Mouse (Mus musculus) heart, embryonic 11.5 days (tissue): ENCODE data around the gene Sfxn3. TPM values are rescaled to one million over a fixed set of nuclear protein-coding genes. Genes with fewer than 3 reads are reported as not detected.

ENCODE experiments used
- ATAC-seq: fragments of 200-750 bp; cut with Nextera tagmentation; replicated peaks from 2 replicates; pipeline ENCODE4 v1.8.0; 2017; ENCODE audit warnings: moderate library complexity; ENCODE audit not compliant: insufficient number of reproducible peaks, low FRiP score, low TSS enrichment
- H3K27ac ChIP-seq: fragments of 300-500 bp; sonication (generic); 2 replicates; pipeline ENCODE4 v1.5.1; 2014; ENCODE audit warnings: mild to moderate bottlenecking, low read depth, low read length
- H3K27me3 ChIP-seq: fragments of 300-500 bp; sonication (generic); 2 replicates; pipeline ENCODE4 v1.6.1; 2014; ENCODE audit warnings: mild to moderate bottlenecking, low read length, mixed read lengths; ENCODE audit not compliant: control insufficient read depth, insufficient read depth
- H3K36me3 ChIP-seq: fragments of 300-500 bp; sonication (generic); 2 replicates; pipeline ENCODE4 v1.6.1; 2014; ENCODE audit warnings: mild to moderate bottlenecking, low read length, moderate library complexity, mixed read lengths; ENCODE audit not compliant: control insufficient read depth, insufficient read depth
- H3K4me1 ChIP-seq: fragments of 300-500 bp; sonication (generic); 2 replicates; pipeline ENCODE4 v1.6.1; 2014; ENCODE audit warnings: low read length; ENCODE audit not compliant: control insufficient read depth, insufficient read depth
- H3K4me2 ChIP-seq: fragments of 300-500 bp; sonication (generic); 2 replicates; pipeline ENCODE4 v1.6.1; 2014; ENCODE audit warnings: mild to moderate bottlenecking, moderate library complexity
- H3K4me3 ChIP-seq: fragments of 300-500 bp; sonication (generic); 2 replicates; pipeline ENCODE4 v1.5.1; 2014; ENCODE audit warnings: low read depth, low read length
- H3K9ac ChIP-seq: fragments of 300-500 bp; sonication (generic); 2 replicates; pipeline ENCODE4 v1.6.1; 2014; ENCODE audit warnings: mild to moderate bottlenecking, low read depth, low read length, moderate library complexity
- H3K9me3 ChIP-seq: fragments of 300-500 bp; sonication (generic); replicated peaks from 2 replicates; pipeline ENCODE4 v1.6.1; 2016; ENCODE audit warnings: low read length; ENCODE audit not compliant: control insufficient read depth
- WGBS: fragments of 180-500 bp; shearing (Covaris S2); extraction: QIAGEN DNeasy Blood & Tissue Kit; methylation state at CpG from one replicate; pipeline ENCODE4 v1.1.7; 2014; ENCODE audit not compliant: insufficient replicate concordance; 5-methylcytosine and 5-hydroxymethylcytosine counted together
- polyA plus RNA-seq: library from polyadenylated mRNA; unstranded; fragments of >200 nt; fragmentation: Nextera tagmentation; extraction: Ambion mirVana; gene quantifications from 2 replicates; pipeline ENCODE4 v1.2.1, GENCODE M21; 2014

Sfxn3 gene
- polyA plus RNA-seq, 1 experiment from 2014 or later, result 16.0 TPM

- H3K9me3 ChIP-seq, result no peaks in the 10 kb centered on the region
- no peak overlapping the region for H3K27ac ChIP-seq
- peak overlapping the region; percentile 94 for H3K4me2 ChIP-seq
- H3K9ac ChIP-seq, result peak overlapping the region; percentile 85
- WGBS, result 87% methylated on average over 20 of the region's 20 CpGs
- no peak for ATAC-seq
- H3K27me3 ChIP-seq, result no peaks in the 10 kb centered on the region
- peaks cover 13% of the 10 kb centered on the region for H3K4me1 ChIP-seq
- H3K36me3 ChIP-seq, result peaks cover 16% of the 10 kb centered on the region
- peak overlapping the region; percentile 98 for H3K4me3 ChIP-seq
Observed at GRCm38 (mm10) chr19:45007425-45008191, 39.7 kb upstream of the Sfxn3 start.

GRCm38 (mm10) chr19:45010646-45011045, 36.7 kb upstream of the Sfxn3 start:
- H3K9ac ChIP-seq, result no peak overlapping the region
- no peak overlapping the region for H3K4me2 ChIP-seq
- ATAC-seq, result no peak

GRCm38 (mm10) chr19:45012219-45012618, 35.1 kb upstream of the Sfxn3 start:
- Histone ChIP-seq H3K9me3 (no peaks in the 10 kb centered on the region), H3K4me2 (no peak overlapping the region), H3K36me3 (peaks cover 8% of the 10 kb centered on the region; the same call in 1 of the 2 replicates), H3K27me3 (no peaks in the 10 kb centered on the region), H3K4me1 (peaks cover 14% of the 10 kb centered on the region), H3K4me3 (no peak overlapping the region), H3K27ac (no peak overlapping the region), H3K9ac (no peak overlapping the region)
- no peak for ATAC-seq
- WGBS, result 78% methylated on average over 8 of the region's 8 CpGs

More at GRCm38 (mm10) chr19:45010646-45011045, 36.7 kb upstream of the Sfxn3 start:
- WGBS, result 83% methylated on average over 4 of the region's 4 CpGs
- Histone ChIP-seq H3K36me3 (peaks cover 8% of the 10 kb centered on the region; the same call in 1 of the 2 replicates), H3K27me3 (no peaks in the 10 kb centered on the region), H3K27ac (no peak overlapping the region), H3K4me3 (no peak overlapping the region), H3K4me1 (peaks cover 12% of the 10 kb centered on the region), H3K9me3 (no peaks in the 10 kb centered on the region)

- Histone ChIP-seq H3K36me3 (peaks cover 8% of the 10 kb centered on the region; the same call in 1 of the 2 replicates), H3K27ac (no peak overlapping the region), H3K9me3 (no peaks in the 10 kb centered on the region), H3K9ac (no peak overlapping the region), H3K27me3 (no peaks in the 10 kb centered on the region), H3K4me2 (no peak overlapping the region), H3K4me1 (peaks cover 11% of the 10 kb centered on the region), H3K4me3 (no peak overlapping the region)
- no peak for ATAC-seq
- 38% methylated on average over 6 of the region's 6 CpGs for WGBS
Observed at GRCm38 (mm10) chr19:45012636-45013035, 34.7 kb upstream of the Sfxn3 start.

GRCm38 (mm10) chr19:45013581-45014225, 33.6 kb upstream of the Sfxn3 start:
- Histone ChIP-seq H3K27ac (peak overlapping the region; percentile 12; the same call in 1 of the 2 replicates), H3K9ac (no peak overlapping the region), H3K4me1 (peaks cover 12% of the 10 kb centered on the region), H3K36me3 (peaks cover 8% of the 10 kb centered on the region; the same call in 1 of the 2 replicates), H3K4me2 (no peak overlapping the region), H3K4me3 (no peak overlapping the region), H3K9me3 (no peaks in the 10 kb centered on the region), H3K27me3 (no peaks in the 10 kb centered on the region)
- WGBS, result 58% methylated on average over 6 of the region's 6 CpGs
- no peak for ATAC-seq

GRCm38 (mm10) chr19:45014335-45014971, 32.9 kb upstream of the Sfxn3 start, which contains the start of gene Lzts2:
Gene Lzts2, plus strand, starts transcription at chr19:45014414.
- Histone ChIP-seq H3K4me2 (peak within 1 kb of the TSS; percentile 99), H3K27ac (peak within 1 kb of the TSS; percentile 99), H3K9me3 (no peaks in the 10 kb centered on the region), H3K4me1 (peaks cover 18% of the 10 kb centered on the region), H3K4me3 (peak within 1 kb of the TSS; percentile 80), H3K36me3 (peaks cover 8% of the 10 kb centered on the region; the same call in 1 of the 2 replicates), H3K27me3 (no peaks in the 10 kb centered on the region), H3K9ac (peak within 1 kb of the TSS; percentile 96)
- no peak for ATAC-seq
- WGBS, result 11% methylated on average over 10 of the region's 10 CpGs

GRCm38 (mm10) chr19:45014981-45015402, 32.3 kb upstream of the Sfxn3 start:
- H3K36me3 ChIP-seq, result peaks cover 8% of the 10 kb centered on the region; the same call in 1 of the 2 replicates
- H3K4me2 ChIP-seq, result peak overlapping the region; percentile 99
- H3K4me3 ChIP-seq, result peak overlapping the region; percentile 80
- no peak for ATAC-seq
- no peaks in the 10 kb centered on the region for H3K9me3 ChIP-seq
- no peaks in the 10 kb centered on the region for H3K27me3 ChIP-seq
- H3K4me1 ChIP-seq, result peaks cover 20% of the 10 kb centered on the region
- under 1% methylated on average over 25 of the region's 25 CpGs for WGBS
- H3K27ac ChIP-seq, result peak overlapping the region; percentile 99
- peak overlapping the region; percentile 96 for H3K9ac ChIP-seq

GRCm38 (mm10) chr19:45015518-45016281, 31.6 kb upstream of the Sfxn3 start:
- peak overlapping the region; percentile 99 for H3K4me2 ChIP-seq
- peak; percentile 25; the same call in 1 of the 2 replicates for ATAC-seq
- H3K9ac ChIP-seq, result peak overlapping the region; percentile 96
- no peaks in the 10 kb centered on the region for H3K27me3 ChIP-seq
- H3K27ac ChIP-seq, result peak overlapping the region; percentile 99
- H3K4me1 ChIP-seq, result peaks cover 27% of the 10 kb centered on the region
- no peaks in the 10 kb centered on the region for H3K9me3 ChIP-seq
- H3K4me3 ChIP-seq, result peak overlapping the region; percentile 80
- H3K36me3 ChIP-seq, result peaks cover 2% of the 10 kb centered on the region; the same call in 1 of the 2 replicates
- WGBS, result under 1% methylated on average over 31 of the region's 34 CpGs
